Mouse (Mus musculus) erythroblast, embryonic 14.5 days (primary cell): ENCODE data around the gene Frmd4b. TPM values are rescaled to one million over a fixed set of nuclear protein-coding genes. Genes with fewer than 3 reads are reported as not detected.
A peak's percentile ranks its signal among the peaks of the same experiment; 100 is the strongest.

Experiments
- H3K27me3 ChIP-seq: 2 replicates; pipeline ENCODE4 v1.6.1; 2012; ENCODE audit warnings: inconsistent platforms; ENCODE audit not compliant: control insufficient read depth
- H3K36me3 ChIP-seq: 2 replicates; pipeline ENCODE4 v1.6.1; 2012; ENCODE audit warnings: mild to moderate bottlenecking, inconsistent platforms; ENCODE audit not compliant: control insufficient read depth
- H3K4me1 ChIP-seq: 2 replicates; pipeline ENCODE4 v1.6.1; 2012; ENCODE audit warnings: inconsistent platforms; ENCODE audit not compliant: control insufficient read depth
- H3K4me3 ChIP-seq: replicated peaks from 2 replicates; pipeline ENCODE3; 2012; ENCODE audit warnings: moderate library complexity, mild to moderate bottlenecking, inconsistent platforms
- H3K9me3 ChIP-seq: 2 replicates; pipeline ENCODE4 v1.6.1; 2012; ENCODE audit warnings: low read length, inconsistent platforms, mixed read lengths; ENCODE audit not compliant: control insufficient read depth
- GATA1 ChIP-seq: IDR thresholded peaks from 2 replicates; pipeline ENCODE4 v1.6.1; 2012; ENCODE audit warnings: low read length, inconsistent platforms, mixed read lengths
- TAL1 ChIP-seq: IDR thresholded peaks from 3 replicates; pipeline ENCODE4 v1.6.1; 2012; ENCODE audit warnings: low read length, inconsistent platforms, mixed read lengths
- polyA plus RNA-seq: library from polyadenylated mRNA; stranded (reverse); fragments of >175 nt; gene quantifications from 2 replicates; pipeline ENCODE4 v1.2.3, GENCODE M21; 2012

Frmd4b gene
- polyA plus RNA-seq, 1 experiment = not detected

- Histone ChIP-seq H3K9me3 (no peaks in the 10 kb centered on the region), H3K27me3 (no peaks in the 10 kb centered on the region; the same call in 1 of the 2 replicates), H3K4me3 (no peak overlapping the region)
These were observed 116.3 kb downstream of the Frmd4b start for GRCm38 (mm10) chr6:97501000-97501399.

GRCm38 (mm10) chr6:97500246-97500645 lies 117.1 kb downstream of the Frmd4b start:
- TF ChIP-seq TAL1 (no peak), GATA1 (no peak)
- Histone ChIP-seq H3K4me3 (no peak overlapping the region), H3K9me3 (no peaks in the 10 kb centered on the region), H3K4me1 (no peaks in the 10 kb centered on the region), H3K27me3 (no peaks in the 10 kb centered on the region; the same call in 1 of the 2 replicates), H3K36me3 (no peaks in the 10 kb centered on the region)

More at GRCm38 (mm10) chr6:97501000-97501399, 116.3 kb downstream of the Frmd4b start:
- Histone ChIP-seq H3K4me1 (no peaks in the 10 kb centered on the region), H3K36me3 (no peaks in the 10 kb centered on the region)
- no peak for TF ChIP-seq TAL1
- no peak for TF ChIP-seq GATA1

- H3K27me3 ChIP-seq = no peaks in the 10 kb centered on the region
- no peaks in the 10 kb centered on the region for H3K36me3 ChIP-seq
- no peak for TF ChIP-seq GATA1
- TF ChIP-seq TAL1 = no peak
- H3K4me3 ChIP-seq = no peak overlapping the region
- no peaks in the 10 kb centered on the region for H3K4me1 ChIP-seq
- H3K9me3 ChIP-seq = no peaks in the 10 kb centered on the region
These were observed 121.3 kb downstream of the Frmd4b start for GRCm38 (mm10) chr6:97496002-97496401.

- Histone ChIP-seq H3K36me3 (no peaks in the 10 kb centered on the region), H3K4me3 (no peak overlapping the region), H3K9me3 (no peaks in the 10 kb centered on the region), H3K27me3 (peaks cover 24% of the 10 kb centered on the region), H3K4me1 (no peaks in the 10 kb centered on the region)
- no peak for TF ChIP-seq GATA1
- TF ChIP-seq TAL1 = no peak
These were observed 126.3 kb downstream of the Frmd4b start for GRCm38 (mm10) chr6:97491065-97491464.

- Histone ChIP-seq H3K27me3 (peaks cover 29% of the 10 kb centered on the region), H3K4me1 (no peaks in the 10 kb centered on the region), H3K36me3 (no peaks in the 10 kb centered on the region), H3K4me3 (no peak overlapping the region), H3K9me3 (no peaks in the 10 kb centered on the region)
- TF ChIP-seq TAL1 = no peak
- no peak for TF ChIP-seq GATA1
These were observed 128.5 kb downstream of the Frmd4b start for GRCm38 (mm10) chr6:97488821-97489220.

GRCm38 (mm10) chr6:97488280-97488679 lies 129.1 kb downstream of the Frmd4b start:
- H3K4me3 ChIP-seq = no peak overlapping the region
- no peak for TF ChIP-seq TAL1
- no peak for TF ChIP-seq GATA1
- H3K9me3 ChIP-seq = no peaks in the 10 kb centered on the region
- H3K27me3 ChIP-seq = peaks cover 29% of the 10 kb centered on the region
- H3K4me1 ChIP-seq = no peaks in the 10 kb centered on the region
- H3K36me3 ChIP-seq = no peaks in the 10 kb centered on the region

- Histone ChIP-seq H3K4me3 (peak overlapping the region; percentile 13), H3K36me3 (no peaks in the 10 kb centered on the region), H3K27me3 (peaks cover 29% of the 10 kb centered on the region), H3K9me3 (no peaks in the 10 kb centered on the region), H3K4me1 (no peaks in the 10 kb centered on the region)
- TF ChIP-seq TAL1 = no peak
- TF ChIP-seq GATA1 = no peak
These were observed 129.7 kb downstream of the Frmd4b start for GRCm38 (mm10) chr6:97487535-97488081.

- TF ChIP-seq TAL1 (no peak), GATA1 (no peak)
- Histone ChIP-seq H3K4me1 (no peaks in the 10 kb centered on the region), H3K36me3 (no peaks in the 10 kb centered on the region), H3K4me3 (no peak overlapping the region), H3K9me3 (no peaks in the 10 kb centered on the region), H3K27me3 (peaks cover 29% of the 10 kb centered on the region)
These were observed 130.5 kb downstream of the Frmd4b start for GRCm38 (mm10) chr6:97486813-97487361.

GRCm38 (mm10) chr6:97485886-97486386 lies 131.4 kb downstream of the Frmd4b start:
- TF ChIP-seq GATA1 = no peak
- no peak for TF ChIP-seq TAL1
- Histone ChIP-seq H3K36me3 (no peaks in the 10 kb centered on the region), H3K9me3 (no peaks in the 10 kb centered on the region), H3K27me3 (peaks cover 29% of the 10 kb centered on the region), H3K4me1 (no peaks in the 10 kb centered on the region), H3K4me3 (no peak overlapping the region)

GRCm38 (mm10) chr6:97481912-97482311 lies 135.4 kb downstream of the Frmd4b start:
- no peak for TF ChIP-seq GATA1
- TF ChIP-seq TAL1 = no peak
- H3K4me1 ChIP-seq = no peaks in the 10 kb centered on the region
- H3K9me3 ChIP-seq = no peaks in the 10 kb centered on the region
- H3K36me3 ChIP-seq = no peaks in the 10 kb centered on the region
- peaks cover 13% of the 10 kb centered on the region for H3K27me3 ChIP-seq
- H3K4me3 ChIP-seq = no peak overlapping the region
